Mouse (Mus musculus): Measurements from ENCODE around the gene Mydgf.

Mydgf gene

GRCm38 (mm10) chr17:56194357-56194756 lies 10.6 kb upstream of the Mydgf start:
- in situ Hi-C loops (cut with MseI, MboI), result loop anchor here in 1 of 2 experiments (10.0 kb wide), 1 partner anchor 60 kb away; the partner anchor contains the start of gene Fem1a

DNA sequence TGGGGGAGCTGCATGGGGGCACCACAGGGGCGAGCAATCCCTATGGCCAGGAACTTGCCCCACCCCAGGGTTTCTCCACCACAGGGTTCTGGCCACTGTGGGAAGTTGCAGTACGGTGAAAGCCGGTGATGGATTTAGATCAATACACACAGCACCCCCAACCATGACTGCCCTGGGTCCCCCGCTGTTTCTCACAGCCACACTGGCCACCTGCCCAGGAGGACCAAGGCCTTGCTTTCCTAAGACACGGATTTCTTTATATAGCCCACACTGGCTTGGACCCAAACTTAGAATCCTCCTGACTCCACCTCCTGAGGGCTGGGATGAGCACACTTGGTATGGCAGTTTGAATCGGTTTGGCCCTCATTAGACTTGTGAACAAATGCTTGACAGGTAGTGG lies 7.5 kb upstream of the Mydgf start:
- in situ Hi-C loops (cut with MseI, MboI), result loop anchor here in 1 of 2 experiments (10.0 kb wide), 1 partner anchor 64 kb away; the partner anchor contains the start of gene Fem1a

- in situ Hi-C loops (cut with MseI, MboI), result no loop called here
Observed at GRCm38 (mm10) chr17:56185281-56186141, 1.8 kb upstream of the Mydgf start.

- in situ Hi-C loops (cut with MseI, MboI), result no loop called here
Observed at GRCm38 (mm10) chr17:56182975-56183657, 604 bp downstream of the Mydgf start.

GRCm38 (mm10) chr17:56175416-56175815 lies 8.3 kb downstream of the Mydgf start:
- in situ Hi-C loops (cut with MseI, MboI), result no loop called here

DNA sequence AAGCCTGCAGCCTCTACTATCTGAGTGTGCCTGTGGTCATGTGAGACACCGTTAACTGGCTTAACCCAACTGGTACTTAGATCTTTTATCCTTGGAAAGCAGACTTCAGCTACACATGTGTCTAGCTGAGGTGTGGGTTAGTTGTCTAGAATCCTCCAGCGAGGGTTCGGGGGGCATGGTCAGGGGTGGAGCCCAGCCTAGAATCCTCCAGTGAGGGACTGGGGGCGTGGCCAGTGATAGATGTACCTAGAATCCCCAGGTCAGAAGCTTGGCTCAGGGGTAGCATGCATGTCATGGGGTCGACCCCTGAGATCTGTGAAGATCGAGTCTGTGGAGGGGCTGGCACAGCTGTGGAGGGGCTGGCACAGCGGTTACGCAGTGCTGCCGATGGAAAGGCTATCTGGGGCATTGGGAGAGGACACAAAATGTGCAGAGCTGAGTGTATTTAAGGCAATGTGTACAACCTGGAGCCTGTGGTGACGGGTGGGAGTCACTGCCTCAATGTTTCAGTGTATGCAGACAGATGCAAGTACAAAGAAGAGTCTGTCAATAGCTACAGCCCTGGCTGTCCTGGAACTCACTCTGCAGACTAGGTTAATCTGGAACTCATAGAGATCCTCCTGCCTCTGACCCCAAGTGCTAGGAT lies 10.2 kb downstream of the Mydgf start:
- in situ Hi-C loops (cut with MseI, MboI), result no loop called here

DNA sequence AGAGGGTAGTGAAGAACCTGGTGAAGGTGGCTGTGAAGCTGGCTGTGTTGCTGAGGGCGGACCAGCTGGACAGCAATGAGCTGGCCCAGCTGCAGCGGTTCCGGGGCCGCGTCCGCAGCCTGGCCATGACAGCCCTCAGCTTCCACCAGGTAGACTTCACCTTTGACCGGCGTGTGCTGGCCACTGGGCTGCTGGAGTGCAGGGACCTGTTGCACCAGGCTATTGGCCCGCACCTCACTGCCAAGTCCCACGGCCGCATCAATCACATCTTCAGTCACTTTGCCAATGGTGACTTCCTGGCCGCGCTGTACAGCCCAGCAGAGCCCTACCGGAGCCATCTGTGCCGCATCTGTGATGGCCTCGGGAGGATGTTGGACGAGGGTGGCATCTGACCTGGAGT lies 11.8 kb downstream of the Mydgf start:
- in situ Hi-C loops (cut with MseI, MboI), result no loop called here

DNA sequence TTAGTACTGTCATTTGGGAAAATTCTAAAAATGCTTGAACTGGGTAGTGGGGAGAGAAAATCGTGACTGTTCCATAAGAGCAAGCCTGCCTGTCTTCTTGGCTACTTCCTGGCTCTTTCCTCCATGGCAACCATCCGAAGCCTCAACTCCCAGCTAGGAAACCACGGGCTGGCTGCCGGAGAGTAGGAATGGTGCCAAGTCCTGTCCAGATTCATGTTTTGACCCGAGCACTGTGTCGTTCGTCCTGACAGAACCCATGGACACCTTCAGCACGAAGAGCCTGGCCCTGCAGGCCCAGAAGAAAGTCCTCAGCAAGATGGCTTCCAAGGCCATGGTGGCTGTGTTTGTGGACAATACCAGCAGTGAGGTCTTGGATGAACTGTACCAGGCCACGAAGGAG lies 12.3 kb downstream of the Mydgf start:
- in situ Hi-C loops (cut with MseI, MboI), result no loop called here

DNA sequence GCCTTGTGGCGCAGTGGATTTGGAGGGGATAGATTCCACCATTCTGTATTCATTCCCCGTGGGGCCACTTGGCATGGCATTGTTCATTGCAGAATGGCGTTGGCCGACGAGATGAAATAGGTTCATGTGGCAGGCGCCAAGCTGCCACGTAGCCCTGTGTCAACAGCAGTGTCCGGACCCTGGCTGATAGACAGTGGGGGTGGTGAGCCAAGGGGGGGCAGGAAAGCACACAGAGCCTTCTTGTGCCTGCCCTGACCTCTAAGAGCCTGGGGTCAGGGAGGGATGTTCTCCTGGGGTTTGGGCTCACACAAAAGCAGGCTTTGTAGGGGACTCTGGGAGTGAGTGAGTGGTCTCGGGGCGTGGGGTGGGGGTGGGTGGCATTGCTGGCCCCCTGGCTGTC lies 13.1 kb downstream of the Mydgf start:
- in situ Hi-C loops (cut with MseI, MboI), result no loop called here

- in situ Hi-C loops (cut with MseI, MboI), result no loop called here
Observed at GRCm38 (mm10) chr17:56169830-56170229, 13.9 kb downstream of the Mydgf start.

- in situ Hi-C loops (cut with MseI, MboI), result no loop called here
Observed at GRCm38 (mm10) chr17:56165671-56166070, 18.0 kb downstream of the Mydgf start.

DNA sequence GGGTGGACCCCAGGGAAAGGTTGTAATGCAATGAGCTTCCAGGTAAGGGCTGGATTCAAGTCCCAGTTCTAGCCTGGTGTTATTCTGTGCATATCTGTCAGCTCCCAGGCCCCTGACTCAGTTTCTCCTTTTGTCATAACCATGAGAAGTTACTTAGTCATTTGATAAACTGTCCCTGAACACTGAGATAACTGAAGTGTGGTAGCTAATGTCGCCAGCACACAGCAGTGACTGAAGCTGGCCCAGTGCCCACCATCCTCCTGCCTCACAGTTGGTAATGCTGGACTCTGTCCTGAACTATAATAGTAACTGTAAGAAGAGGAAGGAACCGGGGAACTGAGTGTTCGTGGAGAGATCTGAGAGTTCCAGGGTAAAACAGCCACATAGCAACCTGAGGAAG lies 19.2 kb downstream of the Mydgf start:
- in situ Hi-C loops (cut with MseI, MboI), result no loop called here

DNA sequence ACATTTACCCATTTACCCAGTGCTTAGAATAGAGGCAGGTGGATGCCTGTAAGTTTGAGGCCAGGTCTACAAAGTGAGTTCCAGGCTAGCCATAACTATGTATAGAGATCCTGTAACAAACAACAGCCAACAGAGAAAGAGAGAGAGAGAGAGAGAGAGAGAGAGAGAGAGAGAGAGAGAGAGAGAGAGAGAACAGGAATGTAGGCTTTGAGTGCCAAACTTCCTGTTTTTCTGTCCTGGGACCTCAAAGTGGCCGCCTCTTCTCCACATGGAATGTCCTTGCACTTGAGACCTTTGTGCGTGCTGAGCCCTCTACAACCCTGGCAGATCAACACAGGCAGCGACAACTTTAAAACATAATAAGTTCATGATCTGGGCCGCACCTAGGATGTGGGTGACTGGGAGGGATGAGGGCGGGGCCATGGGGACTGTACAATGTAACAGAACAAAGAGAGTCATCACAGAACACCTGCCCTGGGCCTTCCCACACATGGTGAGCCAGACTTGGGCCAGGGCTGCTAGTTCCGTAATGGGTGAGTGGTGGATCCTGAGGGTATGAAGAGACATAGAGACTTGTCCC lies 20.1 kb downstream of the Mydgf start:
- in situ Hi-C loops (cut with MseI, MboI), result no loop called here

- in situ Hi-C loops (cut with MseI, MboI), result no loop called here
Observed at GRCm38 (mm10) chr17:56162231-56162774, 21.4 kb downstream of the Mydgf start, which contains the start of gene Tnfaip8l1. Gene Tnfaip8l1 (plus strand): TSS chr17:56162477.

- in situ Hi-C loops (cut with MseI, MboI), result no loop called here
Observed at GRCm38 (mm10) chr17:56159729-56160128, 24.0 kb downstream of the Mydgf start.

- in situ Hi-C loops (cut with MseI, MboI), result no loop called here
Observed at GRCm38 (mm10) chr17:56153643-56154042, 30.1 kb downstream of the Mydgf start.

DNA sequence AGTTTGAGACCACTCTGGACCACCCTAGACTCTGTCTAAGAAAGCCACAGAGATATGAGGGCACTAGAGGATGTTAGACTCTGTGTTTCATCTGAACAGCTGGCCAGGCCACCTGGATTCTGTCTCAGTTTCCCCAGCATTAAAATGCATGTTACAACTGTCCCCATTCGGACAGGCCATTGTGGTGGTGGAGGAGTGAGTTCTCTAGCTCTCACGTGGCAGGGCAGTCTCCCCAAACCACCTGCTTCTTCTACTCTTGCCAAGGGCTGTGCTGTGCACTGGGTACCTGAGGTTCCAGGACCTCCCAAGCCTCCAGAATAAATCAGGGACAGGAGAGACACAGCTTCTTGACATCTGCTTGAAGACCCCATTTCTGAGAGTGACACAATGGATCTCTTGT lies 33.8 kb downstream of the Mydgf start:
- in situ Hi-C loops (cut with MseI, MboI), result no loop called here

DNA sequence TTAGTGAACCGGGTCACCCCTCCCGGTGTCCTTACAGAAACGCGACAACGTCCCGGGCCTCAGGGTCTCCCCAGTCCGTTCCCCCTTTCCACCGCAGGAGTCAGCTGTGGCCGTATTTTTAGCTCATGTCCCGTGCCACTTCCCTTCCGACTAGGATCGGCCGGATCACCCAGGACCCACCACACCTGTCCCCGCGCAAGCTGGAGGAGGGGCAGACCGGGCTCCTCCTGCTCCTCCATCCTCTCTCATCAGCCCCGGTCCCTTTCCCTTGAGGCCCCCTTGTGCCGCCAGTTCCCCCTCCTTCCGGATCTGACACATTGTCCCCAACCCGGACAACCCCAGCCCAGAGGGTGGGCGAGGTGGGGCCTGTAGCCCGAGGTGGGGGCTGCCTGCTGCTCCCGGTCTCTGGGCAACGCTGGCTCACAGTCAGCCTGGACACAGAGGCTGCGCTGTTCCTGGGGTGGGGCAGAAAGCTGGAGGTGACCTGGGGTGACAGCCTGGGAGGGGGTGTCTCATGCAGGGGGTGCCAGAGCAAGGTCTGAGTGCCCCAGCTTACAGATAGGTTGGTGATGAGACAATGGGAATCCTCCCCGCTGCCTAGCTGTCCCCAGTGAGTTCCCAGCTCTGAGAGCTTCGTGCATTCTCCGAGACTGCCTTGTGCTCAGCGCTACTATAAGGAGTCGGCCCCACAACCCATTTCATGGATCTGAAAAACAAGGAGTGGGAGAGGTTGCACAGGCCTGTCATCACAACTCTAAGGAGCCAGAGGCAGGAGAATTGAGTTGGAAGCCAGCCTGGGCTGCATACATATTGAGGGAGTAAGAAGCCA lies 34.7 kb downstream of the Mydgf start:
- in situ Hi-C loops (cut with MseI, MboI), result no loop called here

DNA sequence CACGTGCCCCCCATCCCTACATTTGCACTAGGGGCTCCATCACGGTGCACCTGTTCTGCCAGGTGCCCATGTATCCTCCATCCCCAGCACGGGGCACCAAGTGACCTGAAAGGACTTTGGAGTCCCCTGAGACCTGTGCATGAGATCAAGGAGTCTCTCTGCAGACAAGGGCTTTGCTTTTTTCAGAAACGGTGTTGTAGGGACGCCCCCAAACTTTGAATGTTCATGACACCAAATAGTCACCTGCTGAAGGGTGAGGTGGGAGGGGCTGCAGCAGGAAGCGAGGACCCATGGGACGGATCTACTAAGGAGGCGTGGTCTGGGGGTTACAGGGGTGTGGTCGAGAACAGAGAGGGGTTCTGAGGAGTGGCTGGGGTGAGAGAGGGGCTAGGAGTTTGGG lies 35.4 kb downstream of the Mydgf start:
- in situ Hi-C loops (cut with MseI, MboI), result no loop called here

GRCm38 (mm10) chr17:56147420-56147819 lies 36.3 kb downstream of the Mydgf start:
- in situ Hi-C loops (cut with MseI, MboI), result no loop called here

DNA sequence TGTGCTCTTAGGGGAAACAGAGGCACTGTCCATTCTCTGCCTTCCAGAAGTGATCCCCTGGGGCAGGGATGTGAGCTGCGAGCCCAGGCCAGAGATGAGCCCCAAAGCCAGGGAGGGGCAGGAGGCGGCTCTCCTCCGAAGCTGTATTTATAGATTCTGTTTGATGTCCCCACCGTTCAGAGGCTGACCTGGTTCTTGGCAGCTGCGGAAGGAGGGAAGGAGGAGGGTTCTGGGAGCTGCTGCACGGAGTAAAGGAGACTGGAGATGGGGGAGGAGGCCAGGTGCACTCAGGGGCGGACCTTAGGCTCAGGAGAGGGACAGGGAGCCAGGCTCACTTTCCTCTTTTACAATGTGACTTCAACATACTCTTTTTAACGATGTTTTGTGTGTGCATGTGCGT lies 37.6 kb downstream of the Mydgf start:
- in situ Hi-C loops (cut with MseI, MboI), result no loop called here

Data from mouse trophoblast stem cell (cell line).